Mouse (Mus musculus): ENCODE data around the gene Slfn3. TPM values are rescaled to one million over a fixed set of nuclear protein-coding genes. Genes with fewer than 3 reads are reported as not detected.

Slfn3 gene
- polyA plus RNA-seq (2014; fragmentation: Illumina TruSeq; extraction: RNeasy Lipid Tissue Mini Kit (QIAGEN cat#74804); ENCODE audit: low read depth, low replicate concordance) = 0.29 TPM

DNA sequence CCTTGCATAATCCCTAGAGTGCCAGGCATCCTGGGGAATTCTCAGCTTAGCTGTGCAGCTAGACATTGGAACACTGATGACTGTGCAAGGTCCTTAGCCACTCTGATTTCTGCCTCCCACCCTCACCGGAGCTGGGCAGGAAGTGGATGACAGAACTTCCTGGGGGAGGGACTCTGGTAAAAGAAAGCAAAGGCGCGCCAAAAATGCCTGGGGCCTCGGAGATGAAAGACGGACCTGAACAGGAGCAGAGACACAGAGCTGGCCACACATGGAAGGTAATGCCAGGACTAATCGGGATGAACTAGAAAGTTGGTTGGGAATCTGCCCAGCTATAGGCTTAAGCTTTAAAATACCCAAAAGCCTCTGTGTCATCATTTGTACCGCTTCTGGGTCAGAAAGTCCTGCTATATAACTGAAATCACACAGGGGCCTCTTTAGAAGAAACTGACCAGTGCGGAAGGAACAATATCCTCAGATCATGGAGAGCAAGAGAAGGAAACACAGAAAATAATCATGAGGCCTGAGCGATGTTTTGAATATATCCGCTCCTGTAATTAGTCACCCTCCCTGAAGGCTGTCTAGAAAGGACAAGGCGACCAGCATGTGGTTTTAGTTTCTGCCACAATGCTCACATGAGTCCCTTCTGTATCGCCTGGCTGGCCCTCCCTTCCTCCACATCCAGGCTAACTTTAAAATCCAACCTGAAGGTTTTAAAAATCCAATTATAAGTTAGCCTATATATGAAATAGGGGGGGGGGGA is at the start of gene Slfn3:
Slfn3 (plus strand) TSS at position 197 of the 760 bp plus-strand sequence.

DNA sequence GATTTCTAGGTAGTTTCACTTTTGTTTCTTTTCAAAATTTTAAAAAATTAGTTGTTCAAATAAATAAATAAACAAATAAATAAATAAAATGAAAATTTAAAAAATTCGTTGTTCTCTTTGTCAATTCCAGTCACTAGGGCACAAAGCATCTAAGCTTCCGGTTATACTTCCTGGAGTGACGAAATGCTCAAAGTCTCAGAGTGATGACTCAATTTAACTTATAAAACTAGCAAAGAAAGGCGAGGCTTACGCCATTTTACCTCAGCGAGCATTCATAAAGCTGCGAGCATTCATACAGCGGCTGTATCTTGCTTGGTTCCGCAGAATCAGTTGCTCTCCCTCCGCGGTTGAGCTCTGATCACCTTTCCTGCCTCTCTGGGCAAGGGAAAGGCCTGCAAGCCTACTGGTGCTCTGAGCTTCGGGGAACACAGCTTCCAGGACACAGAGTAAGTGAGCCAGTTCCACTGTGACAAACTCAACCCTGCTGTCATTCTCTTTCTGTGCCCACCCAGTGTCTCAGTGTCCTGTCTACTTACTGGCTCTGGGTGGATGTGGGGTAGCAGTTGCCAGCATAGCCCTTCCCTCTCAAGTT is 16.1 kb upstream of the Slfn3 start, which contains the start of gene Slfn4:
Slfn4 (plus strand) TSS at position 239 of the 592 bp plus-strand sequence.

Other genes starting within 250 kb of the Slfn3 start
- 7.8 TPM for gene Slfn5, start 240.0 kb upstream of the Slfn3 start, polyA plus RNA-seq (2014; fragmentation: Illumina TruSeq; extraction: RNeasy Lipid Tissue Mini Kit (QIAGEN cat#74804); ENCODE audit: low read depth, low replicate concordance)
- 3.2 TPM for gene Slfn9, start 199.5 kb upstream of the Slfn3 start, polyA plus RNA-seq (2014; fragmentation: Illumina TruSeq; extraction: RNeasy Lipid Tissue Mini Kit (QIAGEN cat#74804); ENCODE audit: low read depth, low replicate concordance)
- 2.5 TPM for gene Slfn8, start 170.5 kb upstream of the Slfn3 start, polyA plus RNA-seq (2014; fragmentation: Illumina TruSeq; extraction: RNeasy Lipid Tissue Mini Kit (QIAGEN cat#74804); ENCODE audit: low read depth, low replicate concordance)
- 4.7 TPM for gene Slfn2, start 126.2 kb upstream of the Slfn3 start, polyA plus RNA-seq (2014; fragmentation: Illumina TruSeq; extraction: RNeasy Lipid Tissue Mini Kit (QIAGEN cat#74804); ENCODE audit: low read depth, low replicate concordance)
- 0.61 TPM for gene Slfn1, start 74.5 kb upstream of the Slfn3 start, polyA plus RNA-seq (2014; fragmentation: Illumina TruSeq; extraction: RNeasy Lipid Tissue Mini Kit (QIAGEN cat#74804); ENCODE audit: low read depth, low replicate concordance)
- 0.45 TPM for gene Slfn4, start 16.1 kb upstream of the Slfn3 start, polyA plus RNA-seq (2014; fragmentation: Illumina TruSeq; extraction: RNeasy Lipid Tissue Mini Kit (QIAGEN cat#74804); ENCODE audit: low read depth, low replicate concordance)
- gene Slfn14, start 95.4 kb downstream of the Slfn3 start, polyA plus RNA-seq (2014; fragmentation: Illumina TruSeq; extraction: RNeasy Lipid Tissue Mini Kit (QIAGEN cat#74804); ENCODE audit: low read depth, low replicate concordance) = not detected
- 14.0 TPM for gene Ap2b1, start 107.7 kb downstream of the Slfn3 start, polyA plus RNA-seq (2014; fragmentation: Illumina TruSeq; extraction: RNeasy Lipid Tissue Mini Kit (QIAGEN cat#74804); ENCODE audit: low read depth, low replicate concordance)
- gene Pex12, start 111.3 kb downstream of the Slfn3 start, polyA plus RNA-seq (2014; fragmentation: Illumina TruSeq; extraction: RNeasy Lipid Tissue Mini Kit (QIAGEN cat#74804); ENCODE audit: low read depth, low replicate concordance) = 25.0 TPM
- gene Rasl10b, start 217.8 kb downstream of the Slfn3 start, polyA plus RNA-seq (2014; fragmentation: Illumina TruSeq; extraction: RNeasy Lipid Tissue Mini Kit (QIAGEN cat#74804); ENCODE audit: low read depth, low replicate concordance) = not detected
- gene Gas2l2, start 238.1 kb downstream of the Slfn3 start, polyA plus RNA-seq (2014; fragmentation: Illumina TruSeq; extraction: RNeasy Lipid Tissue Mini Kit (QIAGEN cat#74804); ENCODE audit: low read depth, low replicate concordance) = not detected
- not detected for gene 1700020L24Rik, start 246.3 kb downstream of the Slfn3 start, polyA plus RNA-seq (2014; fragmentation: Illumina TruSeq; extraction: RNeasy Lipid Tissue Mini Kit (QIAGEN cat#74804); ENCODE audit: low read depth, low replicate concordance)